9 mouse cellular contexts compared by ENCODE assay signal in genomic region chr4:46388556-46388955, GRCm38 (mm10). TPM values are rescaled to one million over a fixed set of nuclear protein-coding genes. Genes with fewer than 3 reads are reported as not detected.
DNase-seq lines count a peak whose midpoint lies in the region; ATAC-seq and TF ChIP-seq lines count a peak whose summit lies in the region.
"Had no signal": no experiment of that assay in that cellular context is flagged by ENCODE, and none has a peak within 500 bp of the region (broad histone marks: within the 10 kb centered on the region; RNA-seq: fewer than 3 reads in every experiment).

No protein-coding gene starts in this region.

- peaks cover 42% of the 10 kb centered on the region for H3K36me3 ChIP-seq in heart, embryonic 14.5 days (ENCODE audit: control insufficient read depth, insufficient read depth, low read length)
- peaks cover 42% of the 10 kb centered on the region for H3K36me3 ChIP-seq in E14TG2a.4 (ENCODE audit: insufficient read depth, low read length)
- peaks cover 31% of the 10 kb centered on the region for H3K36me3 ChIP-seq in forebrain, embryonic 14.5 days (ENCODE audit: control insufficient read depth, insufficient read depth, low read length)
- H3K36me3 ChIP-seq in liver, embryonic 16.5 days (ENCODE audit: control insufficient read depth, insufficient read depth): peaks cover 46% of the 10 kb centered on the region

- no peak for ATAC-seq in heart, embryonic 14.5 days (ENCODE audit: insufficient number of reproducible peaks, insufficient read depth, low FRiP score, low read depth)
- no peak for ATAC-seq in forebrain, embryonic 14.5 days
- no peak for ATAC-seq in liver, embryonic 16.5 days (ENCODE audit: low read depth)

- no peaks in the 10 kb centered on the region for H3K27me3 ChIP-seq in heart, embryonic 14.5 days (ENCODE audit: control insufficient read depth, insufficient read depth, low read length)
- H3K27me3 ChIP-seq in E14TG2a.4 (ENCODE audit: insufficient read depth, low read length): no peaks in the 10 kb centered on the region
- H3K27me3 ChIP-seq in forebrain, embryonic 14.5 days (replicated peaks; ENCODE audit: control insufficient read depth, insufficient read depth, low read length): no peaks in the 10 kb centered on the region
- H3K27me3 ChIP-seq in liver, embryonic 16.5 days (ENCODE audit: control insufficient read depth, insufficient read depth, low read depth, low read length): no peaks in the 10 kb centered on the region

- 26% methylated on average over 5 of the region's 5 CpGs for WGBS in heart, embryonic 14.5 days
- 37% methylated on average over 5 of the region's 5 CpGs for WGBS in forebrain, embryonic 14.5 days
- 5% methylated on average over 5 of the region's 5 CpGs for WGBS in liver, embryonic 16.5 days (ENCODE audit: insufficient replicate concordance)

- H3K4me2 ChIP-seq in heart, embryonic 14.5 days (ENCODE audit: low read length): peak overlapping the region; percentile 70
- H3K4me2 ChIP-seq in forebrain, embryonic 14.5 days (ENCODE audit: low read length): peak overlapping the region; percentile 62
- peak overlapping the region; percentile 93 for H3K4me2 ChIP-seq in liver, embryonic 16.5 days (ENCODE audit: low read depth, low read length)

- intact Hi-C loops in left cerebral cortex, postnatal 14 days (cut with DNase I): loop anchor here (2.0 kb wide), 1 partner anchor 62 kb away; the partner anchor contains the start of gene Anp32b

- no peaks in the 10 kb centered on the region for H3K9me3 ChIP-seq in heart, embryonic 14.5 days (ENCODE audit: control insufficient read depth, low read length)
- H3K9me3 ChIP-seq in E14TG2a.4 (ENCODE audit: low read length): no peaks in the 10 kb centered on the region
- no peaks in the 10 kb centered on the region for H3K9me3 ChIP-seq in forebrain, embryonic 14.5 days (replicated peaks; ENCODE audit: control insufficient read depth, low read length)
- no peaks in the 10 kb centered on the region for H3K9me3 ChIP-seq in liver, embryonic 16.5 days (replicated peaks; ENCODE audit: control insufficient read depth, low read length)

- H3K4me1 ChIP-seq in heart, embryonic 14.5 days (ENCODE audit: control insufficient read depth in 2 of 2, insufficient read depth in 2 of 2, low read length in 2 of 2): 0 out of 4 replicates have a peak, but pooled peaks cover 0 to 3% of the 10 kb centered on the region in 2 experiments
- peaks cover 10% of the 10 kb centered on the region for H3K4me1 ChIP-seq in E14TG2a.4 (replicated peaks; ENCODE audit: low read depth, low read length)
- H3K4me1 ChIP-seq in forebrain, embryonic 14.5 days (ENCODE audit: control insufficient read depth, insufficient read depth, low read length): peaks cover 4% of the 10 kb centered on the region; the same call in 1 of the 2 replicates
- H3K4me1 ChIP-seq in liver, embryonic 16.5 days (ENCODE audit: control insufficient read depth, low read depth, low read length): peaks cover 23% of the 10 kb centered on the region

- no peak overlapping the region for H3K27ac ChIP-seq in heart, embryonic 14.5 days (replicated peaks in 1 of 2; ENCODE audit: control insufficient read depth in 1 of 2, insufficient read depth in 1 of 2, low read depth in 2 of 2, low read length in 2 of 2)
- no peak overlapping the region for H3K27ac ChIP-seq in forebrain, embryonic 14.5 days (ENCODE audit: low read depth, low read length)
- peak overlapping the region; percentile 96 for H3K27ac ChIP-seq in liver, embryonic 16.5 days (ENCODE audit: low read length)

- peak overlapping the region; percentile 66 to 87; a peak in 3 of 4 replicates for H3K4me3 ChIP-seq in heart, embryonic 14.5 days (ENCODE audit: control insufficient read depth in 1 of 2, insufficient read depth in 1 of 2, low read depth in 1 of 2, low read length in 2 of 2)
- H3K4me3 ChIP-seq in E14TG2a.4 (replicated peaks; ENCODE audit: low read length): peak overlapping the region; percentile 84
- H3K4me3 ChIP-seq in forebrain, embryonic 14.5 days (ENCODE audit: low read depth, low read length): peak overlapping the region; percentile 66
- peak overlapping the region; percentile 74 for H3K4me3 ChIP-seq in liver, embryonic 16.5 days (ENCODE audit: low read depth, low read length)

- peak overlapping the region; percentile 90 for H3K9ac ChIP-seq in heart, embryonic 14.5 days (ENCODE audit: low read length)
- peak overlapping the region; percentile 87 for H3K9ac ChIP-seq in forebrain, embryonic 14.5 days (ENCODE audit: low read length)
- H3K9ac ChIP-seq in liver, embryonic 16.5 days (ENCODE audit: low read depth, low read length): peak overlapping the region; percentile 84

- no peak for DNase-seq in heart, adult 18-20 months
- no peak for DNase-seq in forebrain, embryonic 14.5 days (ENCODE audit: low spot score)
- DNase-seq in ovary, postnatal 36 days (ENCODE audit: low spot score): no peak
- no peak for DNase-seq in spleen, postnatal 36 days (ENCODE audit: low spot score in 2 of 2)
- DNase-seq in left cerebral cortex, postnatal 14 days (ENCODE audit: low spot score in 2 of 2): no peak

- TF ChIP-seq CTCF in E14TG2a.4 (conservative IDR thresholded peaks at IDR 0.05; ENCODE audit: low read length): no peak

RNA-seq across cellular contexts. Expression of gene Trmo, which starts 0.7 kb away (rescaled TPM):
- polyA plus RNA-seq in heart, embryonic 14.5 days (2014; fragmentation: Nextera tagmentation; extraction: Ambion mirVana): 8.0 and 9.1 TPM in 2 replicates
- total RNA-seq in heart, adult 18-20 months (2021): 1 to 10 TPM; 3.2 to 4.7 TPM
- polyA plus RNA-seq in forebrain, embryonic 14.5 days (2014; fragmentation: Nextera tagmentation; extraction: Ambion mirVana): 13.2 and 15.0 TPM in 2 replicates
- 6.3 and 7.1 TPM in 2 replicates for polyA plus RNA-seq in liver, embryonic 16.5 days (2015; fragmentation: Nextera tagmentation; extraction: Ambion mirVana)
- total RNA-seq in left cerebral cortex, postnatal 14 days (2021): 1 to 10 TPM; 3.2 to 3.7 TPM

RNA-seq across cellular contexts. Expression of gene Hemgn, which starts 24.8 kb away (rescaled TPM):
- polyA plus RNA-seq in heart, embryonic 14.5 days (2014; fragmentation: Nextera tagmentation; extraction: Ambion mirVana): 0.50 and 1.3 TPM in 2 replicates
- under 1 TPM; 0.15 TPM for total RNA-seq in heart, adult 18-20 months (2021)
- 0.27 TPM in 1 of 2 replicates, not detected in the other for polyA plus RNA-seq in forebrain, embryonic 14.5 days (2014; fragmentation: Nextera tagmentation; extraction: Ambion mirVana)
- polyA plus RNA-seq in liver, embryonic 16.5 days (2015; fragmentation: Nextera tagmentation; extraction: Ambion mirVana): 375 and 394 TPM in 2 replicates
- total RNA-seq in left cerebral cortex, postnatal 14 days (2021): not detected

RNA-seq across cellular contexts. Expression of gene Foxe1, which starts 45.1 kb away (rescaled TPM):
- not detected in 2 replicates for polyA plus RNA-seq in heart, embryonic 14.5 days (2014; fragmentation: Nextera tagmentation; extraction: Ambion mirVana)
- not detected for total RNA-seq in heart, adult 18-20 months (2021)
- polyA plus RNA-seq in forebrain, embryonic 14.5 days (2014; fragmentation: Nextera tagmentation; extraction: Ambion mirVana): not detected in 2 replicates
- not detected in 2 replicates for polyA plus RNA-seq in liver, embryonic 16.5 days (2015; fragmentation: Nextera tagmentation; extraction: Ambion mirVana)
- total RNA-seq in left cerebral cortex, postnatal 14 days (2021): not detected
- polyA plus RNA-seq: gonadal fat pad, adult 2 months had no signal

Comparison
In these comparisons a context has a peak if more than half of its experiments do, and no peak if none do; other contexts are left out.
1. RNA of gene Hemgn, which starts 24.8 kb away (polyA plus RNA-seq): 375 to 394 TPM in liver, embryonic 16.5 days; 0.50 to 1.3 TPM in heart, embryonic 14.5 days and 0.27 TPM in forebrain, embryonic 14.5 days; every median in the first group is over 100 times any median in the second.
2. Peak in every context shown above with its lines, with median percentiles within 50 percentile points of each other: H3K4me2 ChIP-seq, H3K4me3 ChIP-seq and H3K9ac ChIP-seq.